In the genomic region with DNA sequence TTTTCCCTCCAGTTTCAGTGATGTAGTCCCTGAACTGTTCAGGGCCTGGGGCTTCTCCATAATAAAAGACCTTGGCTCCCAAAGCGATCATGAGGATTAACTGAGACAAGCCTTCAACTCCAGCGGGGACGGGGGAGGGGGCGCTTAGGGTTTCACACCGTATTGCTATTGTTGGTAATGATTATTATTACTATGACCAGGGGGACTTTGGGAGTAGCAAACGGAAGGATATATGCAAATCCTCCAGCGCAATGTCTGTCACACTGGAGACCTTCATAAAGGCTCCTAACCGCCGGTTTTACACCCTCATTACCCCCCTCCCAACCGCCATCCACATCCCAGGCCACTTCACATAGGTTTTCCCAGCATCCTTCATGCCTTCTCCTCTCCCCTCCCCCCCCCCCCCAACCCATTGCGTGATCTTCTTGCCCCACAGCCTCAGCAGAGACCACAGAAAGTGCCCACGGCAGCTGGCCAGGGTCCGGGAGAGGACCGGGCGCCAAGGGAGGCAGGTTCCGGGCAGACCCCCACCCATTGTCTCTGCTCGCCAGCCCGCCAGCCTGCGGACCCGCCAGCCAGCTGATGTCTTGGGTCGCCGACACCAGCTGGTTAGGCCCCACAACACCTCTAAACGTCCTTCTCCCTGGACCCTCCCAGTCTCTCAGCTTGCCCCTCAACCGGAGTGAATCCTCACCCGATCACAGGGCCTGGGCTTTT, we compare ENCODE assay signal across 8 mouse cellular contexts. TPM values are rescaled to one million over a fixed set of nuclear protein-coding genes. Genes with fewer than 3 reads are reported as not detected.
DNase-seq lines count a peak whose midpoint lies in the region; ATAC-seq and TF ChIP-seq lines count a peak whose summit lies in the region.

No protein-coding gene starts in this region.

- no peaks in the 10 kb centered on the region for H3K27me3 ChIP-seq in kidney, embryonic 15.5 days
- no peaks in the 10 kb centered on the region for H3K27me3 ChIP-seq in hindbrain, embryonic 14.5 days (ENCODE audit: control insufficient read depth, insufficient read depth, low read length)
- no peaks in the 10 kb centered on the region for H3K27me3 ChIP-seq in midbrain, postnatal 0 days (ENCODE audit: insufficient read depth, low read length)

- H3K4me1 ChIP-seq in kidney, embryonic 15.5 days, result peaks cover 22% of the 10 kb centered on the region
- peaks cover 32% of the 10 kb centered on the region for H3K4me1 ChIP-seq in hindbrain, embryonic 14.5 days (replicated peaks; ENCODE audit: control insufficient read depth, insufficient read depth, low read length)
- peaks cover 12% of the 10 kb centered on the region; the same call in 1 of the 2 replicates for H3K4me1 ChIP-seq in midbrain, postnatal 0 days (ENCODE audit: insufficient read depth, low read length)

- H3K36me3 ChIP-seq in kidney, embryonic 15.5 days, result no peaks in the 10 kb centered on the region
- no peaks in the 10 kb centered on the region for H3K36me3 ChIP-seq in hindbrain, embryonic 14.5 days (replicated peaks; ENCODE audit: control insufficient read depth, insufficient read depth)
- H3K36me3 ChIP-seq in midbrain, postnatal 0 days (ENCODE audit: insufficient read depth, low read length), result no peaks in the 10 kb centered on the region

- ATAC-seq in kidney, embryonic 15.5 days (replicated peaks; ENCODE audit: low FRiP score), result no peak; the same call in 1 of the 2 replicates
- ATAC-seq in common myeloid progenitor, adult 5-6 weeks (replicated peaks; ENCODE audit: low read depth, poor library complexity, severe bottlenecking), result peak; percentile 42; the same call in 1 of the 2 replicates
- ATAC-seq in hindbrain, embryonic 14.5 days (ENCODE audit: low FRiP score), result peak; percentile 69
- peak; percentile 63 for ATAC-seq in midbrain, postnatal 0 days (ENCODE audit: low FRiP score)

- peak overlapping the region; percentile 52 for H3K9ac ChIP-seq in kidney, embryonic 15.5 days
- peak overlapping the region; percentile 57 for H3K9ac ChIP-seq in hindbrain, embryonic 14.5 days
- H3K9ac ChIP-seq in midbrain, postnatal 0 days (replicated peaks; ENCODE audit: low read length, poor library complexity, severe bottlenecking), result peak overlapping the region; percentile 71

- H3K27ac ChIP-seq in kidney, embryonic 15.5 days, result 0 out of 2 replicates have a peak overlapping the region, but pooled peaks have one; percentile 2
- peak overlapping the region; percentile 83 for H3K27ac ChIP-seq in hindbrain, embryonic 14.5 days
- H3K27ac ChIP-seq in midbrain, postnatal 0 days (ENCODE audit: low read depth, low read length), result peak overlapping the region; percentile 77

- H3K4me2 ChIP-seq in kidney, embryonic 15.5 days, result peak overlapping the region; percentile 78
- H3K4me2 ChIP-seq in hindbrain, embryonic 14.5 days (replicated peaks), result peak overlapping the region; percentile 64
- peak overlapping the region; percentile 77 for H3K4me2 ChIP-seq in midbrain, postnatal 0 days (ENCODE audit: low read depth, low read length, poor library complexity, severe bottlenecking)

- DNase-seq in kidney, adult 18-20 months, result no peak
- DNase-seq in hindbrain, embryonic 14.5 days (ENCODE audit: low spot score), result peak; percentile 65
- DNase-seq in midbrain, postnatal 0 days (ENCODE audit: low spot score), result peak; percentile 67
- DNase-seq in left cerebral cortex, postnatal 14 days (ENCODE audit: low spot score in 2 of 2), result no peak
- DNase-seq in cerebellum, postnatal 36 days, result no peak
- no peak for DNase-seq in right cerebral cortex, adult 18-20 months

- intact Hi-C loops in left cerebral cortex, postnatal 14 days (cut with DNase I), result no loop called here

- no peak for TF ChIP-seq CTCF in midbrain, postnatal 0 days (IDR thresholded peaks at IDR 0.05)

- H3K4me3 ChIP-seq in kidney, embryonic 15.5 days (replicated peaks), result peak overlapping the region; percentile 49
- peak overlapping the region; percentile 33 for H3K4me3 ChIP-seq in hindbrain, embryonic 14.5 days (replicated peaks; ENCODE audit: low read length)
- peak overlapping the region; percentile 32 for H3K4me3 ChIP-seq in midbrain, postnatal 0 days (ENCODE audit: low read depth, low read length)

- H3K9me3 ChIP-seq in kidney, embryonic 15.5 days (replicated peaks), result peaks cover 3% of the 10 kb centered on the region; the same call in 1 of the 2 replicates
- no peaks in the 10 kb centered on the region for H3K9me3 ChIP-seq in hindbrain, embryonic 14.5 days (ENCODE audit: control insufficient read depth, low read length)
- H3K9me3 ChIP-seq in midbrain, postnatal 0 days (ENCODE audit: low read length), result no peaks in the 10 kb centered on the region

- 4% methylated on average over 25 of the region's 25 CpGs for WGBS in kidney, embryonic 15.5 days
- WGBS in hindbrain, embryonic 14.5 days, result 3% methylated on average over 24 of the region's 25 CpGs
- 2% methylated on average over 25 of the region's 25 CpGs for WGBS in midbrain, postnatal 0 days

RNA-seq across cellular contexts. Expression of a gene that starts 9.9 kb away (rescaled TPM):
- 38.8 and 46.0 TPM in 2 replicates for polyA plus RNA-seq in kidney, embryonic 15.5 days (2015; fragmentation: Nextera tagmentation; extraction: Ambion mirVana)
- total RNA-seq in common myeloid progenitor, adult 5-6 weeks (2017), result 16.2 and 23.8 TPM in 2 replicates
- 44.6 and 48.0 TPM in 2 replicates for polyA plus RNA-seq in hindbrain, embryonic 14.5 days (2014; fragmentation: Nextera tagmentation; extraction: Ambion mirVana)
- total RNA-seq in midbrain, postnatal 0 days (2014; rRNA removed), result 53.2 and 57.8 TPM in 2 replicates
- polyA plus RNA-seq in midbrain, postnatal 0 days (2015; fragmentation: Nextera tagmentation; extraction: Ambion mirVana), result 30.0 and 31.3 TPM in 2 replicates
- total RNA-seq in left cerebral cortex, postnatal 14 days (2021), result 10 to 100 TPM; 40.5 to 52.0 TPM

RNA-seq across cellular contexts. Expression of a gene that starts 18.4 kb away (rescaled TPM):
- 12.0 and 12.7 TPM in 2 replicates for polyA plus RNA-seq in kidney, embryonic 15.5 days (2015; fragmentation: Nextera tagmentation; extraction: Ambion mirVana)
- not detected in 2 replicates for total RNA-seq in common myeloid progenitor, adult 5-6 weeks (2017)
- polyA plus RNA-seq in hindbrain, embryonic 14.5 days (2014; fragmentation: Nextera tagmentation; extraction: Ambion mirVana), result 7.0 and 7.1 TPM in 2 replicates
- total RNA-seq in midbrain, postnatal 0 days (2014; rRNA removed), result 28.0 and 32.0 TPM in 2 replicates
- polyA plus RNA-seq in midbrain, postnatal 0 days (2015; fragmentation: Nextera tagmentation; extraction: Ambion mirVana), result 15.4 and 15.8 TPM in 2 replicates
- total RNA-seq in left cerebral cortex, postnatal 14 days (2021), result 10 to 100 TPM; 31.4 to 31.9 TPM

RNA-seq across cellular contexts. Expression of a gene that starts 53.5 kb away (rescaled TPM):
- 19.0 and 20.4 TPM in 2 replicates for polyA plus RNA-seq in kidney, embryonic 15.5 days (2015; fragmentation: Nextera tagmentation; extraction: Ambion mirVana)
- total RNA-seq in common myeloid progenitor, adult 5-6 weeks (2017), result 16.8 and 17.7 TPM in 2 replicates
- 14.2 and 20.3 TPM in 2 replicates for polyA plus RNA-seq in hindbrain, embryonic 14.5 days (2014; fragmentation: Nextera tagmentation; extraction: Ambion mirVana)
- 10.8 and 12.4 TPM in 2 replicates for total RNA-seq in midbrain, postnatal 0 days (2014; rRNA removed)
- 5.4 and 6.2 TPM in 2 replicates for polyA plus RNA-seq in midbrain, postnatal 0 days (2015; fragmentation: Nextera tagmentation; extraction: Ambion mirVana)
- 10 to 100 TPM; 11.8 to 13.5 TPM for total RNA-seq in left cerebral cortex, postnatal 14 days (2021)

Comparison
In these comparisons a context has a peak if more than half of its experiments do, and no peak if none do; other contexts are left out.
1. H3K27ac ChIP-seq: peak in every context shown above with its lines; median percentile 83 in hindbrain, embryonic 14.5 days; 77 in midbrain, postnatal 0 days; 2 in kidney, embryonic 15.5 days.
2. DNase-seq: peak in hindbrain, embryonic 14.5 days (single experiment) and midbrain, postnatal 0 days (single experiment); none in kidney, adult 18-20 months (single experiment), left cerebral cortex, postnatal 14 days (0 of 2), cerebellum, postnatal 36 days (0 of 2) and right cerebral cortex, adult 18-20 months (single experiment).
3. RNA of a gene that starts 18.4 kb away (total RNA-seq): 28.0 to 32.0 TPM in midbrain, postnatal 0 days and 31.4 to 31.9 TPM in left cerebral cortex, postnatal 14 days; not detected in common myeloid progenitor, adult 5-6 weeks; every median in the first group is over 10 times any median in the second.
4. Peak in every context shown above with its lines, with median percentiles within 50 percentile points of each other: H3K4me2 ChIP-seq, H3K4me3 ChIP-seq and H3K9ac ChIP-seq.